Mouse (Mus musculus) hindbrain, embryonic 15.5 days (tissue): Measurements from ENCODE around the gene Ephb1. TPM values are rescaled to one million over a fixed set of nuclear protein-coding genes. Genes with fewer than 3 reads are reported as not detected.

Experiments
- ATAC-seq: fragments of 200-750 bp; cut with Nextera tagmentation; 2 replicates; pipeline ENCODE4 v1.8.0; 2017; ENCODE audit warnings: low read depth, moderate number of reproducible peaks, moderate TSS enrichment; ENCODE audit not compliant: low FRiP score
- H3K27ac ChIP-seq: fragments of 300-500 bp; sonication (generic); replicated peaks from 2 replicates; pipeline ENCODE4 v1.5.1; 2015; ENCODE audit warnings: mild to moderate bottlenecking, inconsistent platforms
- H3K27me3 ChIP-seq: fragments of 300-500 bp; sonication (generic); 2 replicates; pipeline ENCODE4 v1.6.1; 2015; ENCODE audit warnings: control low read depth, inconsistent platforms
- H3K36me3 ChIP-seq: fragments of 300-500 bp; sonication (generic); 2 replicates; pipeline ENCODE4 v1.6.1; 2015; ENCODE audit warnings: control low read depth, inconsistent platforms
- H3K4me1 ChIP-seq: fragments of 300-500 bp; sonication (generic); replicated peaks from 2 replicates; pipeline ENCODE4 v1.6.1; 2015; ENCODE audit warnings: control low read depth, inconsistent platforms
- H3K4me2 ChIP-seq: fragments of 300-500 bp; sonication (generic); 2 replicates; pipeline ENCODE4 v1.6.1; 2015; ENCODE audit warnings: moderate library complexity, mild to moderate bottlenecking, inconsistent platforms
- H3K4me3 ChIP-seq: fragments of 300-500 bp; sonication (generic); 2 replicates; pipeline ENCODE4 v1.5.1; 2015; ENCODE audit warnings: mild to moderate bottlenecking, inconsistent platforms
- H3K9ac ChIP-seq: fragments of 300-500 bp; sonication (generic); 2 replicates; pipeline ENCODE4 v1.6.1; 2015; ENCODE audit warnings: inconsistent platforms
- H3K9me3 ChIP-seq: fragments of 300-500 bp; sonication (generic); 2 replicates; pipeline ENCODE4 v1.6.1; 2016; ENCODE audit warnings: control low read depth, inconsistent platforms
- WGBS: fragments of 180-500 bp; shearing (Covaris S2); methylation state at CpG from one replicate; pipeline ENCODE4 v1.1.7; 2015; 5-methylcytosine and 5-hydroxymethylcytosine counted together
- polyA plus RNA-seq: library from polyadenylated mRNA; unstranded; fragments of >200 nt; fragmentation: Nextera tagmentation; extraction: Ambion mirVana; gene quantifications from 2 replicates; pipeline ENCODE4 v1.2.1, GENCODE M21; 2015

Ephb1 gene
- polyA plus RNA-seq, 1 experiment from 2014 or later, result 53.1 TPM

DNA sequence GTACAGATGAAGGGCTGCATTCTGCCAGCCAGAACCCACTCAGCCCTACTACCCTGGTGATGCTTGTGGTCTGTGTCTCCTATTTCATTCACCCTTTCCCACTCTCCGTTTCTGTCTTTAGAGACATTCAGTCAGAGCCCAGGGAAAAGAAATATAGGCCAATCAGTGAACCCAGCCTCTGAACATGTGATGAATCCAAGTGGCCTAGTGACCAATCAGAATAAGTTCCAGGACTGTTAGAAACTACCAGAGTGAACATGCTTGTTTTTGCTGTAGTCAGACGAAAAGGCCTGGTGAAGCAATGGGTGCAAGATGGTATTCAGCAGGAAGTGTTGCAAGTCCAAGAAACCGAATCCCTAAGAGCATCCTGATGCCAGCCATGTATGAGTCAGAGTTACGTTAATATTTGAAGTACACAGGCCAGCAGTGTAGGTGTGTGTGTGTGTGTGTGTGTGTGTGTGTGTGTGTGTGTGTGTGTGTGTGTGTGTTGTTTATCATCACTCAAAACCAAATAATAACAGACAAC, 26.8 kb downstream of the Ephb1 start:
- no peak for ATAC-seq
- Histone ChIP-seq H3K9me3 (no peaks in the 10 kb centered on the region), H3K4me3 (no peak overlapping the region), H3K4me1 (no peaks in the 10 kb centered on the region), H3K9ac (no peak overlapping the region), H3K27ac (no peak overlapping the region), H3K36me3 (no peaks in the 10 kb centered on the region), H3K4me2 (no peak overlapping the region), H3K27me3 (no peaks in the 10 kb centered on the region)
- 95% methylated on average over 4 of the region's 4 CpGs for WGBS

- WGBS, result 79% methylated on average over 6 of the region's 6 CpGs
- Histone ChIP-seq H3K27me3 (no peaks in the 10 kb centered on the region), H3K27ac (no peak overlapping the region), H3K4me2 (no peak overlapping the region), H3K9me3 (no peaks in the 10 kb centered on the region; the same call in 1 of the 2 replicates), H3K36me3 (no peaks in the 10 kb centered on the region), H3K9ac (no peak overlapping the region), H3K4me1 (peaks cover 20% of the 10 kb centered on the region), H3K4me3 (no peak overlapping the region)
- no peak for ATAC-seq
Measured at GRCm38 (mm10) chr9:102315436-102315835, 39.1 kb downstream of the Ephb1 start.

DNA sequence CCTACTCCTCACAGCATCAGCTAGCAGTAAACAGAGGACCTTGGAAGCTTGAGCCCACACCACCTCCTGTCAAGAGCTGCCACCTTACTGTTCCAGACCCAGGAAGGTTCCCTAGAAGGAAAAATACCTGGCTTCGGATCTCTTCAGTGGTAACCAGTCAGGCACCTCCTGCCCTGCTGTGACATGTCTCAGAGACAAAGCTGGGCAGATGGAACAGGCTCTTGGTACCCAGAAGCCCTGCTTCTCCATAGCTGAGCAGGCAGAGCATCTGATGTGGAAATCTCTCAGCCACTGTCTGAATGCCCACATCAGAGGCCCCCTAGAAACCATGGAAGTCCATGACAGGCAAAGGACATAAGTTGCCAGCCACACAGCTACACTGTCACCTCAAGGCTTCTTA, 39.7 kb downstream of the Ephb1 start:
- Histone ChIP-seq H3K27me3 (no peaks in the 10 kb centered on the region), H3K4me2 (no peak overlapping the region), H3K9me3 (no peaks in the 10 kb centered on the region; the same call in 1 of the 2 replicates), H3K36me3 (no peaks in the 10 kb centered on the region), H3K9ac (no peak overlapping the region), H3K4me1 (peaks cover 25% of the 10 kb centered on the region), H3K4me3 (no peak overlapping the region), H3K27ac (no peak overlapping the region)
- 0 out of 2 replicates have a peak, but pooled peaks have one; percentile 25 for ATAC-seq
- 84% methylated on average over 1 of the region's 1 CpGs for WGBS

GRCm38 (mm10) chr9:102310431-102310830, 44.1 kb downstream of the Ephb1 start:
- Histone ChIP-seq H3K9me3 (no peaks in the 10 kb centered on the region; the same call in 1 of the 2 replicates), H3K4me3 (no peak overlapping the region), H3K9ac (no peak overlapping the region), H3K36me3 (no peaks in the 10 kb centered on the region), H3K4me1 (peaks cover 45% of the 10 kb centered on the region), H3K4me2 (no peak overlapping the region), H3K27me3 (0 out of 2 replicates have a peak, but pooled peaks cover 3% of the 10 kb centered on the region), H3K27ac (no peak overlapping the region)
- 24% methylated on average over 3 of the region's 3 CpGs for WGBS
- no peak for ATAC-seq

- 93% methylated on average over 7 of the region's 7 CpGs for WGBS
- Histone ChIP-seq H3K4me3 (no peak overlapping the region), H3K27ac (no peak overlapping the region), H3K9ac (no peak overlapping the region), H3K4me2 (no peak overlapping the region), H3K9me3 (no peaks in the 10 kb centered on the region; the same call in 1 of the 2 replicates), H3K27me3 (0 out of 2 replicates have a peak, but pooled peaks cover 3% of the 10 kb centered on the region), H3K4me1 (peaks cover 42% of the 10 kb centered on the region), H3K36me3 (no peaks in the 10 kb centered on the region)
- ATAC-seq, result no peak
Measured at GRCm38 (mm10) chr9:102309278-102309677, 45.2 kb downstream of the Ephb1 start.

GRCm38 (mm10) chr9:102307656-102308055, 46.8 kb downstream of the Ephb1 start:
- Histone ChIP-seq H3K9me3 (no peaks in the 10 kb centered on the region; the same call in 1 of the 2 replicates), H3K4me3 (no peak overlapping the region), H3K4me2 (no peak overlapping the region), H3K36me3 (no peaks in the 10 kb centered on the region), H3K4me1 (peaks cover 49% of the 10 kb centered on the region), H3K27ac (no peak overlapping the region), H3K9ac (no peak overlapping the region), H3K27me3 (0 out of 2 replicates have a peak, but pooled peaks cover 3% of the 10 kb centered on the region)
- no peak for ATAC-seq
- WGBS, result 21% methylated on average over 4 of the region's 4 CpGs

DNA sequence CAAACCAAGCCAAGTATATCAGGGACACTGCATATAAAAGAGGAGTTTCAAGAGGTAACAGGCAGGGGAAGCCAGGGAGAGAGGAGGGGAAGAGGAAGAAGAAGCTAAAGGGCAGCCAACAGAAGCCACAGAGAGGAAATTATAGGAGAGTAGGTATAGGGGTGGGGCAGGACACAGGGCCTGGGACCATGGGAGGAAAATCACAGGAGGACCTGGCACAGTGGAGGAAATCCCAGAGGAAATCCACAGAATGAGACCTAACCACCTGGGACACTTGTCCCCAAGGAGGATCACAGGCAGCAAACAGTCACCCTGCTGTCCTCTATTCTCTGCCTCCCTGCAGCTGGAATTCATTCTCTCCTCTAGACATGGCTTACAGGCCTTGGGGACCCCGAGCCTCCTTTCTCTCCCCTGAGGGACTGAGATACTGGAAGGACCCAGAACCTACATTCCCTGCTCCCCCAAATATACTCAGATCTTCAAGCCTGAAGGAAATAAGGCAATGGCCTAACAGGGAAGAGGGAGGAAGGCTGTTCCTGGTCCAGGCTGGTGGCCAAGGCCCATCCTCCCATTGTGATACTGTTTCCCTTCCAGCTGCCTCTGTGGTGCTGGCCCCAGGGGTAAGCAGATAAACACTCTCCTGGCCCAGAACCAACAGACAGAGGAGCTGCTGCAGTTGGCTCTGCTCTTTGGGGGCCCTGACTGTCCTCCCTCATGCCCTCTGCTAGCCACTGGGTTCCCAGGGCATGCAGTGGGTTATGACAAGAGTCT, 47.7 kb downstream of the Ephb1 start:
- no peak overlapping the region; the same call in 1 of the 2 replicates for H3K27ac ChIP-seq
- no peaks in the 10 kb centered on the region for H3K36me3 ChIP-seq
- H3K27me3 ChIP-seq, result 0 out of 2 replicates have a peak, but pooled peaks cover 3% of the 10 kb centered on the region
- H3K4me1 ChIP-seq, result peaks cover 55% of the 10 kb centered on the region
- H3K9ac ChIP-seq, result no peak overlapping the region
- 86% methylated on average over 1 of the region's 1 CpGs for WGBS
- H3K4me2 ChIP-seq, result no peak overlapping the region
- no peak overlapping the region for H3K4me3 ChIP-seq
- H3K9me3 ChIP-seq, result no peaks in the 10 kb centered on the region; the same call in 1 of the 2 replicates
- ATAC-seq, result no peak

- no peak for ATAC-seq
- Histone ChIP-seq H3K4me3 (no peak overlapping the region), H3K9me3 (no peaks in the 10 kb centered on the region), H3K9ac (no peak overlapping the region), H3K4me2 (no peak overlapping the region), H3K27ac (no peak overlapping the region), H3K27me3 (0 out of 2 replicates have a peak, but pooled peaks cover 3% of the 10 kb centered on the region), H3K36me3 (no peaks in the 10 kb centered on the region), H3K4me1 (peaks cover 48% of the 10 kb centered on the region)
- WGBS, result 79% methylated on average over 7 of the region's 7 CpGs
Measured at GRCm38 (mm10) chr9:102305432-102306100, 48.9 kb downstream of the Ephb1 start.

- no peaks in the 10 kb centered on the region for H3K36me3 ChIP-seq
- WGBS, result 43% methylated on average over 3 of the region's 3 CpGs
- no peak overlapping the region for H3K9ac ChIP-seq
- peaks cover 41% of the 10 kb centered on the region for H3K4me1 ChIP-seq
- no peak overlapping the region for H3K27ac ChIP-seq
- no peak overlapping the region for H3K4me3 ChIP-seq
- no peak overlapping the region for H3K4me2 ChIP-seq
- H3K27me3 ChIP-seq, result 0 out of 2 replicates have a peak, but pooled peaks cover 3% of the 10 kb centered on the region
- ATAC-seq, result no peak
- H3K9me3 ChIP-seq, result no peaks in the 10 kb centered on the region
Measured at GRCm38 (mm10) chr9:102304796-102305195, 49.7 kb downstream of the Ephb1 start.

DNA sequence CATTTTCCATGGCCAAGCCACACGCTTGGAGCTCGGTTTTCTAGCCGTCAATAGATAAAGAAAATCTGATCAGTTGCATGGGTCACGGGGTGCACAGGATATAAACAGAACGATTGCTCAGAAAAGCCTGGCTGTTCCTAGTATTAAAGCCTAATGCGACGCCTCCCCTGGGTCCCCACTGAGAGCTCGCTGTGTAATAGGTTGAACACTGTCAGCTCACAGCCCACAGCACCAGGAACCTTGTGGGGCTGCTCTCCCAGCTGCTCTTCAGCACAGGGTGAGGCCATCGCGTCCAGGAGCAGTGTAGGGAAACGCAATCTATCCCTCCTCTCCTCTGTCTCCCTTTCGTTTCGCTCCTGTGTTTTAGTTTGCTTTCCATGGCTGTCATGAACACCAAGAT, 50.6 kb downstream of the Ephb1 start:
- Histone ChIP-seq H3K4me2 (peak overlapping the region; percentile 15; the same call in 1 of the 2 replicates), H3K4me3 (no peak overlapping the region), H3K4me1 (peaks cover 41% of the 10 kb centered on the region), H3K27me3 (0 out of 2 replicates have a peak, but pooled peaks cover 3% of the 10 kb centered on the region), H3K9me3 (no peaks in the 10 kb centered on the region), H3K9ac (no peak overlapping the region), H3K36me3 (no peaks in the 10 kb centered on the region), H3K27ac (no peak overlapping the region; the same call in 1 of the 2 replicates)
- no peak for ATAC-seq
- 43% methylated on average over 13 of the region's 13 CpGs for WGBS

- Histone ChIP-seq H3K4me3 (no peak overlapping the region), H3K36me3 (no peaks in the 10 kb centered on the region), H3K9me3 (no peaks in the 10 kb centered on the region), H3K27me3 (no peaks in the 10 kb centered on the region), H3K4me2 (no peak overlapping the region), H3K4me1 (peaks cover 22% of the 10 kb centered on the region), H3K9ac (no peak overlapping the region), H3K27ac (no peak overlapping the region)
- ATAC-seq, result no peak
- 88% methylated on average over 4 of the region's 4 CpGs for WGBS
Measured at GRCm38 (mm10) chr9:102300985-102301384, 53.5 kb downstream of the Ephb1 start.

DNA sequence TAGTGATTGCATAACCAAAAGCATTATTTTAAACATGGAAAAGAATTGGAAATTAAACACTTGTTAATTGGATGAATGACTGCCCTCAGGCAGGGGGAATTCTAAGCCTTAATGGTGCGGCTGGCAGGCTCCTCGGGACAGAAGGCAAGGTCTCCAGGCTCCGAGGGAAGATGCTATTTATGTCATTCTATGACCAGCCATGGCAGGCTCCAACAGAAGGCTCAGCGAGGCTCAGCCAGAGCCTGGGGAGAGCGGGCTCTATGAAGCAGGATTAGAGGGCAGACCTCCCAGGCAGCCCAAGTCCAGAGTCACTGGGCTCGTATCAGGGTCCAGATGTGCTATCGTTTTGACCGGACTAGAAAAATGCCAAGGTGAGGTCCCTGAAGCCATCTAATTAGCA, 55.8 kb downstream of the Ephb1 start:
- Histone ChIP-seq H3K36me3 (no peaks in the 10 kb centered on the region), H3K27me3 (no peaks in the 10 kb centered on the region), H3K9me3 (no peaks in the 10 kb centered on the region), H3K9ac (no peak overlapping the region), H3K4me2 (no peak overlapping the region), H3K4me3 (no peak overlapping the region), H3K4me1 (peaks cover 13% of the 10 kb centered on the region), H3K27ac (no peak overlapping the region)
- 60% methylated on average over 8 of the region's 8 CpGs for WGBS
- no peak for ATAC-seq
